Comparison of ENCODE assay signal across 19 mouse cellular contexts in genomic region chr5:131435239-131435876, GRCm38 (mm10).
DNase-seq lines count a peak whose midpoint lies in the region; ATAC-seq lines count a peak whose summit lies in the region.
"Had no signal": no experiment of that assay in that cellular context is flagged by ENCODE, and none has a peak within 500 bp of the region (broad histone marks: within the 10 kb centered on the region; RNA-seq: fewer than 3 reads in every experiment).

No protein-coding gene starts in this region.

- H3K4me2 ChIP-seq in hindbrain, embryonic 13.5 days: no peak overlapping the region
- no peak overlapping the region for H3K4me2 ChIP-seq in neural tube, embryonic 13.5 days
- H3K4me2 ChIP-seq: heart, embryonic 12.5 days; liver, embryonic 11.5 days had no signal

- no peaks in the 10 kb centered on the region for H3K27me3 ChIP-seq in hindbrain, embryonic 13.5 days
- H3K27me3 ChIP-seq in neural tube, embryonic 13.5 days: no peaks in the 10 kb centered on the region
- H3K27me3 ChIP-seq: CH12.LX; heart, embryonic 12.5 days; megakaryocyte, embryonic 14.5 days had no signal

- no peak overlapping the region for H3K9ac ChIP-seq in hindbrain, embryonic 13.5 days
- H3K9ac ChIP-seq in neural tube, embryonic 13.5 days: no peak overlapping the region
- H3K9ac ChIP-seq: heart, embryonic 12.5 days had no signal

- ATAC-seq in hindbrain, embryonic 13.5 days (ENCODE audit: low FRiP score): peak; percentile 62
- ATAC-seq in neural tube, embryonic 13.5 days (ENCODE audit: low read depth): no peak; the same call in 1 of the 2 replicates
- no peak for ATAC-seq in inflammation-experienced regulatory T-cells, adult 6 months
- ATAC-seq in monocyte, adult 5-6 weeks (replicated peaks; ENCODE audit: insufficient number of reproducible peaks, low FRiP score, low TSS enrichment, poor library complexity, severe bottlenecking): no peak

- peaks cover 21% of the 10 kb centered on the region; the same call in 1 of the 2 replicates for H3K4me1 ChIP-seq in hindbrain, embryonic 13.5 days (replicated peaks)
- peaks cover 15% of the 10 kb centered on the region; the same call in 1 of the 2 replicates for H3K4me1 ChIP-seq in neural tube, embryonic 13.5 days (replicated peaks)
- H3K4me1 ChIP-seq: megakaryocyte, embryonic 14.5 days had no signal

- H3K4me3 ChIP-seq in hindbrain, embryonic 13.5 days: no peak overlapping the region
- H3K4me3 ChIP-seq in neural tube, embryonic 13.5 days: no peak overlapping the region
- H3K4me3 ChIP-seq: heart, embryonic 12.5 days; megakaryocyte, embryonic 14.5 days had no signal

- WGBS in hindbrain, embryonic 13.5 days: 51% methylated on average over 10 of the region's 10 CpGs
- WGBS in neural tube, embryonic 13.5 days: 62% methylated on average over 10 of the region's 10 CpGs

- peak; percentile 14 for DNase-seq in embryo, embryonic 10 days (ENCODE audit: low spot score)
- DNase-seq in embryo, embryonic 10.5 days (ENCODE audit: low spot score): no peak
- peak; percentile 36 for DNase-seq in brain, adult 2 months (ENCODE audit: low read depth, low spot score)
- no peak for DNase-seq in spleen, adult 12 weeks (ENCODE audit: low spot score)
- DNase-seq: cerebellum, adult 11 months; heart, postnatal 4 days; kidney, adult 18-20 months; kidney, postnatal 14 days; layer of hippocampus, adult 9-11 months; lung, postnatal 10 days; thymus, postnatal 14 days had no signal

- H3K27ac ChIP-seq in hindbrain, embryonic 13.5 days: peak overlapping the region; percentile 30
- H3K27ac ChIP-seq in neural tube, embryonic 13.5 days (replicated peaks): peak overlapping the region; percentile 59

- H3K36me3 ChIP-seq in hindbrain, embryonic 13.5 days: peaks cover 36% of the 10 kb centered on the region
- peaks cover 37% of the 10 kb centered on the region for H3K36me3 ChIP-seq in neural tube, embryonic 13.5 days

- H3K9me3 ChIP-seq in hindbrain, embryonic 13.5 days: no peaks in the 10 kb centered on the region
- H3K9me3 ChIP-seq in neural tube, embryonic 13.5 days: no peaks in the 10 kb centered on the region

Comparison
In these comparisons a context has a peak if more than half of its experiments do, and no peak if none do; other contexts are left out.
1. DNase-seq: peak in embryo, embryonic 10 days (single experiment) and brain, adult 2 months (single experiment); none in embryo, embryonic 10.5 days (single experiment) and spleen, adult 12 weeks (single experiment).